Mouse (Mus musculus) liver, adult 2 months (tissue): ENCODE measurements around the gene Arfip1. TPM values are rescaled to one million over a fixed set of nuclear protein-coding genes. Genes with fewer than 3 reads are reported as not detected.

ENCODE experiments used
- DNase-seq: peaks from one replicate; pipeline ENCODE4 v3.0.0-alpha.2; 2011; ENCODE audit warnings: low read depth, low spot score; ENCODE audit errors: extremely low read depth
- H3K27ac ChIP-seq: fragments of 200-500 bp; replicated peaks from 2 replicates; pipeline ENCODE4 v1.5.1; 2012; ENCODE audit warnings: low read depth, mild to moderate bottlenecking, control low read depth, inconsistent platforms, low read length; ENCODE audit not compliant: insufficient read depth
- H3K27me3 ChIP-seq: fragments of 200-500 bp; 2 replicates; pipeline ENCODE4 v1.6.1; 2012; ENCODE audit warnings: mild to moderate bottlenecking, moderate library complexity, low read length, inconsistent platforms; ENCODE audit not compliant: control insufficient read depth, insufficient read depth
- H3K36me3 ChIP-seq: fragments of 200-500 bp; 2 replicates; pipeline ENCODE4 v1.6.1; 2012; ENCODE audit warnings: low read length, inconsistent platforms; ENCODE audit not compliant: control insufficient read depth, insufficient read depth
- H3K4me1 ChIP-seq: fragments of 200-500 bp; 2 replicates; pipeline ENCODE4 v1.6.1; 2011; ENCODE audit warnings: low read length; ENCODE audit not compliant: control insufficient read depth, insufficient read depth
- H3K4me3 ChIP-seq: fragments of 200-500 bp; 2 replicates; pipeline ENCODE4 v1.5.1; 2011; ENCODE audit warnings: low read depth, mild to moderate bottlenecking, control low read depth, low read length, moderate library complexity; ENCODE audit not compliant: insufficient read depth
- H3K79me2 ChIP-seq: fragments of 200-500 bp; 2 replicates; pipeline ENCODE4 v1.6.1; 2012; ENCODE audit warnings: inconsistent platforms, mild to moderate bottlenecking, low read length, moderate library complexity; ENCODE audit not compliant: control insufficient read depth, insufficient read depth
- H3K9ac ChIP-seq: fragments of 200-500 bp; 2 replicates; pipeline ENCODE4 v1.6.1; 2012; ENCODE audit warnings: low read depth, mild to moderate bottlenecking, control low read depth, inconsistent platforms, low read length
- CTCF ChIP-seq: fragments of 200-500 bp; IDR thresholded peaks from 2 replicates; pipeline ENCODE4 v1.5.1; 2011; ENCODE audit warnings: low read depth, low read length, control low read depth
- POLR2A ChIP-seq: fragments of 200-500 bp; IDR thresholded peaks from 2 replicates; pipeline ENCODE4 v1.6.1; 2011; ENCODE audit warnings: low read length, control low read depth; ENCODE audit not compliant: insufficient read depth; ENCODE audit errors: extremely low read depth
- WGBS: fragments of 180-500 bp; shearing (Covaris S2); methylation state at CpG from one replicate; pipeline ENCODE4 v1.1.7; 2018; 5-methylcytosine and 5-hydroxymethylcytosine counted together
- polyA plus RNA-seq: library from polyadenylated mRNA; depleted of rRNA; stranded (reverse); fragments of >200 nt; gene quantifications from 2 replicates; pipeline ENCODE4 v1.2.3, GENCODE M21; 2012; rRNA removed
- total RNA-seq: library from RNA; depleted of rRNA; stranded (reverse); fragments of >200 nt; gene quantifications from 2 replicates; pipeline ENCODE4 v1.2.3, GENCODE M21; 2014; rRNA removed

Gene Arfip1
- total and polyA plus RNA-seq, 2 experiments: 4.7 to 21.4 TPM

DNA sequence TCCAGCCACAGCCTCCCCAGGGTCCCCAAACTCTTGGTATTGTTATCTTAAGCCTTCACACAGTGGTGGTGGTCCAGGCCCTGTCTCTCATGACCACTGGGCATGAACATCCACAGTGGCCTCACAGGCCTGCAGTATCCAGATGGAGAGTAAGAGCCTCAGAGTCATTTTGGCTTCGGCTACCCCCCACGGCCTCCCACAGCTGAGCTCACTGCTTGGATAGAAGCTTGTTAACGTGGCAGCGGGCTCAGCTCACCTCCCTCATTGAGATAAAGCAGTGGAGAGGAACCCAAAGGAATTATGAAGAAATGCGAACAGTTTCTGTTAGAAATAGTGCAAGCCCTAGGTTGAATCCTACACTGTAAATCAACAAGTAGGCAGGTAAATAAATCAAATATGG, 134.6 kb downstream of the Arfip1 start:
- Histone ChIP-seq H3K27ac (no peak overlapping the region), H3K36me3 (no peaks in the 10 kb centered on the region), H3K9ac (no peak overlapping the region), H3K4me1 (no peaks in the 10 kb centered on the region), H3K79me2 (no peaks in the 10 kb centered on the region), H3K27me3 (no peaks in the 10 kb centered on the region), H3K4me3 (no peak overlapping the region)
- WGBS: 98% methylated on average over 5 of the region's 5 CpGs
- no peak for TF ChIP-seq POLR2A
- TF ChIP-seq CTCF: no peak
- no peak for DNase-seq

Other genes starting within 250 kb of the Arfip1 start
- gene Fhdc1, start 102.2 kb downstream of the Arfip1 start, total RNA-seq: 0.07 and 0.09 TPM in 2 replicates
- gene Fhdc1, start 102.2 kb downstream of the Arfip1 start, polyA plus RNA-seq: 0.09 and 0.18 TPM in 2 replicates
- gene Tigd4, start 10.9 kb upstream of the Arfip1 start, total RNA-seq: not detected in 2 replicates
- gene Tigd4, start 10.9 kb upstream of the Arfip1 start, polyA plus RNA-seq: not detected in 2 replicates
- gene Tmem154, start 83.6 kb upstream of the Arfip1 start, total RNA-seq: 0.09 and 0.94 TPM in 2 replicates
- 0.09 and 0.17 TPM in 2 replicates for gene Tmem154, start 83.6 kb upstream of the Arfip1 start, polyA plus RNA-seq
- 4.2 and 5.6 TPM in 2 replicates for gene Fbxw7, start 232.6 kb upstream of the Arfip1 start, total RNA-seq
- gene Fbxw7, start 232.6 kb upstream of the Arfip1 start, polyA plus RNA-seq: 1.4 and 1.7 TPM in 2 replicates